8 mouse cellular contexts compared by ENCODE assay signal in genomic region chr16:18194208-18194985, GRCm38 (mm10). TPM values are rescaled to one million over a fixed set of nuclear protein-coding genes. Genes with fewer than 3 reads are reported as not detected.
DNase-seq lines count a peak whose midpoint lies in the region; ATAC-seq and TF ChIP-seq lines count a peak whose summit lies in the region.
"Had no signal": no experiment of that assay in that cellular context is flagged by ENCODE, and none has a peak within 500 bp of the region (broad histone marks: within the 10 kb centered on the region; RNA-seq: fewer than 3 reads in every experiment).

No protein-coding gene starts in this region.

- no peaks in the 10 kb centered on the region for H3K9me3 ChIP-seq in hindbrain, embryonic 11.5 days (ENCODE audit: control insufficient read depth, low read length)
- no peaks in the 10 kb centered on the region for H3K9me3 ChIP-seq in limb, embryonic 12.5 days

- peak; percentile 31 for DNase-seq in 3T3-L1 (ENCODE audit: low read depth, low spot score)
- peak; percentile 52 for DNase-seq in MN1 (ENCODE audit: low spot score)
- peak; percentile 57 for DNase-seq in hindbrain, embryonic 11.5 days (ENCODE audit: low spot score)
- DNase-seq in cerebellum, adult 9-11 months, result no peak
- no peak for DNase-seq in heart, postnatal 36 days
- no peak for DNase-seq in thymus, adult 2 months

- H3K4me1 ChIP-seq in hindbrain, embryonic 11.5 days (replicated peaks; ENCODE audit: control insufficient read depth, insufficient read depth, low read length), result peaks cover 7% of the 10 kb centered on the region; the same call in 1 of the 2 replicates
- H3K4me1 ChIP-seq in limb, embryonic 12.5 days (replicated peaks), result peaks cover 55% of the 10 kb centered on the region
- H3K4me1 ChIP-seq in thymus, adult 2 months (replicated peaks; ENCODE audit: control insufficient read depth, insufficient read depth, low read length), result no peaks in the 10 kb centered on the region

- no peak for TF ChIP-seq CTCF in thymus, adult 2 months (IDR thresholded peaks at IDR 0.05; ENCODE audit: borderline replicate concordance, control insufficient read depth, extremely low read depth, insufficient read depth, low read length, poor library complexity)

- TF ChIP-seq POLR2A in thymus, adult 2 months (IDR thresholded peaks at IDR 0.05; ENCODE audit: control insufficient read depth, extremely low read depth, insufficient read depth, low read length, poor library complexity), result no peak

- no peak overlapping the region for H3K4me3 ChIP-seq in hindbrain, embryonic 11.5 days (ENCODE audit: low read depth, low read length)
- H3K4me3 ChIP-seq in limb, embryonic 12.5 days (replicated peaks), result no peak overlapping the region
- no peak overlapping the region for H3K4me3 ChIP-seq in thymus, adult 2 months (ENCODE audit: control insufficient read depth, insufficient read depth, low read length)

- H3K9ac ChIP-seq in hindbrain, embryonic 11.5 days (ENCODE audit: low read depth, low read length), result no peak overlapping the region
- no peak overlapping the region for H3K9ac ChIP-seq in limb, embryonic 12.5 days (replicated peaks)

- intact Hi-C loops in heart, postnatal 36 days (cut with DNase I), result no loop called here

- no peaks in the 10 kb centered on the region for H3K27me3 ChIP-seq in hindbrain, embryonic 11.5 days (ENCODE audit: control insufficient read depth, insufficient read depth, low read length)
- H3K27me3 ChIP-seq in limb, embryonic 12.5 days, result peaks cover 73% of the 10 kb centered on the region
- H3K27me3 ChIP-seq in thymus, adult 2 months (ENCODE audit: control insufficient read depth, insufficient read depth, low read length), result no peaks in the 10 kb centered on the region

- WGBS in hindbrain, embryonic 11.5 days, result 63% methylated on average over 15 of the region's 15 CpGs
- 52% methylated on average over 15 of the region's 15 CpGs for WGBS in limb, embryonic 12.5 days
- 90% methylated on average over 15 of the region's 15 CpGs for WGBS in thymus, adult 2 months

- H3K4me2 ChIP-seq in hindbrain, embryonic 11.5 days (replicated peaks; ENCODE audit: low read depth, low read length), result no peak overlapping the region
- no peak overlapping the region for H3K4me2 ChIP-seq in limb, embryonic 12.5 days

- ATAC-seq in hindbrain, embryonic 11.5 days (ENCODE audit: low FRiP score), result peak; percentile 67
- ATAC-seq in limb, embryonic 12.5 days (ENCODE audit: insufficient number of reproducible peaks, insufficient read depth, low FRiP score, low TSS enrichment, low read depth), result no peak

- H3K36me3 ChIP-seq in hindbrain, embryonic 11.5 days (ENCODE audit: control insufficient read depth, insufficient read depth, low read length), result no peaks in the 10 kb centered on the region
- H3K36me3 ChIP-seq in limb, embryonic 12.5 days, result no peaks in the 10 kb centered on the region
- H3K36me3 ChIP-seq in thymus, adult 2 months (ENCODE audit: control insufficient read depth, insufficient read depth, low read length), result no peaks in the 10 kb centered on the region

- 0 out of 2 replicates have a peak overlapping the region, but pooled peaks have one; percentile 1 for H3K27ac ChIP-seq in hindbrain, embryonic 11.5 days (ENCODE audit: low read depth, low read length)
- peak overlapping the region; percentile 12; the same call in 1 of the 2 replicates for H3K27ac ChIP-seq in limb, embryonic 12.5 days
- no peak overlapping the region for H3K27ac ChIP-seq in thymus, adult 2 months (ENCODE audit: control insufficient read depth, insufficient read depth, low read length)

RNA-seq across cellular contexts. Expression of gene Ccdc188, which starts 23.3 kb away (rescaled TPM):
- not detected in 2 replicates for polyA plus RNA-seq in hindbrain, embryonic 11.5 days (2014; fragmentation: Nextera tagmentation; extraction: Ambion mirVana)
- not detected in 2 replicates for polyA plus RNA-seq in limb, embryonic 12.5 days (2016; fragmentation: Nextera tagmentation; extraction: Ambion mirVana)
- total RNA-seq in heart, postnatal 36 days (2021), result not detected
- polyA plus RNA-seq in thymus, adult 2 months (2012; rRNA removed), result 0.08 TPM in 2 replicates
- total RNA-seq: left cerebral cortex, postnatal 10 days had no signal

RNA-seq across cellular contexts. Expression of gene Zdhhc8, which starts 40.5 kb away (rescaled TPM):
- polyA plus RNA-seq in hindbrain, embryonic 11.5 days (2014; fragmentation: Nextera tagmentation; extraction: Ambion mirVana), result 7.5 and 8.3 TPM in 2 replicates
- polyA plus RNA-seq in limb, embryonic 12.5 days (2016; fragmentation: Nextera tagmentation; extraction: Ambion mirVana), result 18.5 and 20.0 TPM in 2 replicates
- 10 to 100 TPM; 19.7 to 21.5 TPM for total RNA-seq in heart, postnatal 36 days (2021)
- polyA plus RNA-seq in thymus, adult 2 months (2012; rRNA removed), result 316 and 374 TPM in 2 replicates

RNA-seq across cellular contexts. Expression of gene Trmt2a, which starts 54.1 kb away (rescaled TPM):
- polyA plus RNA-seq in hindbrain, embryonic 11.5 days (2014; fragmentation: Nextera tagmentation; extraction: Ambion mirVana), result 77.0 and 85.0 TPM in 2 replicates
- polyA plus RNA-seq in limb, embryonic 12.5 days (2016; fragmentation: Nextera tagmentation; extraction: Ambion mirVana), result 119 and 122 TPM in 2 replicates
- 10 to 100 TPM; 16.1 to 19.8 TPM for total RNA-seq in heart, postnatal 36 days (2021)
- polyA plus RNA-seq in thymus, adult 2 months (2012; rRNA removed), result 96.3 and 98.4 TPM in 2 replicates

RNA-seq across cellular contexts. Expression of gene Ranbp1, which starts 54.1 kb away (rescaled TPM):
- polyA plus RNA-seq in hindbrain, embryonic 11.5 days (2014; fragmentation: Nextera tagmentation; extraction: Ambion mirVana), result 1,115 and 1,160 TPM in 2 replicates
- polyA plus RNA-seq in limb, embryonic 12.5 days (2016; fragmentation: Nextera tagmentation; extraction: Ambion mirVana), result 943 and 976 TPM in 2 replicates
- total RNA-seq in heart, postnatal 36 days (2021), result 10 to 100 TPM; 34.5 to 42.1 TPM
- 81.8 and 116 TPM in 2 replicates for polyA plus RNA-seq in thymus, adult 2 months (2012; rRNA removed)

Comparison
In these comparisons a context has a peak if more than half of its experiments do, and no peak if none do; other contexts are left out.
1. DNase-seq: peak in 3T3-L1 (single experiment), MN1 (single experiment) and hindbrain, embryonic 11.5 days (single experiment); none in cerebellum, adult 9-11 months (single experiment), heart, postnatal 36 days (0 of 2) and thymus, adult 2 months (single experiment).
2. RNA of gene Zdhhc8, which starts 40.5 kb away (polyA plus RNA-seq): 316 to 374 TPM in thymus, adult 2 months; 18.5 to 20.0 TPM in limb, embryonic 12.5 days and 7.5 to 8.3 TPM in hindbrain, embryonic 11.5 days; every median in the first group is over 10 times any median in the second.